Mouse (Mus musculus): ENCODE results near the gene Smtn. TPM values are rescaled to one million over a fixed set of nuclear protein-coding genes. Genes with fewer than 3 reads are reported as not detected.

Gene Smtn
- polyA plus RNA-seq (2011; ENCODE audit: insufficient read depth, insufficient read length, low read depth, missing spikeins), result 79.4 and 80.7 TPM in 2 replicates

GRCm38 (mm10) chr11:3540451-3541085 is at the start of gene Smtn:
Smtn (minus strand) TSS chr11:3540612.
- H3K4me3 ChIP-seq (ENCODE audit: low read depth, low read length), result peak within 1 kb of the TSS; percentile 77
- TF ChIP-seq EP300 (IDR thresholded peaks at IDR 0.05; ENCODE audit: insufficient read depth, low read depth, low read length), result no peak
- no peaks in the 10 kb centered on the region for H3K36me3 ChIP-seq (ENCODE audit: control insufficient read depth, insufficient read depth, low read length, poor library complexity, severe bottlenecking)
- peaks cover 3% of the 10 kb centered on the region; the same call in 1 of the 2 replicates for H3K9me3 ChIP-seq (replicated peaks; ENCODE audit: control insufficient read depth, insufficient read depth, low read length, poor library complexity, severe bottlenecking)
- H3K27ac ChIP-seq (ENCODE audit: insufficient read depth, low read length), result no peak within 1 kb of the TSS
- peaks cover 7% of the 10 kb centered on the region for H3K4me1 ChIP-seq (ENCODE audit: control insufficient read depth, insufficient read depth, low read length)
- peak within 1 kb of the TSS; percentile 71 for H3K9ac ChIP-seq (ENCODE audit: low read depth, poor library complexity, severe bottlenecking)
- no peaks in the 10 kb centered on the region for H3K27me3 ChIP-seq (ENCODE audit: control insufficient read depth, insufficient read depth, low read length, poor library complexity, severe bottlenecking)

- no peak overlapping the region for H3K27ac ChIP-seq (ENCODE audit: insufficient read depth, low read length)
- H3K4me1 ChIP-seq (ENCODE audit: control insufficient read depth, insufficient read depth, low read length), result no peaks in the 10 kb centered on the region
- H3K36me3 ChIP-seq (ENCODE audit: control insufficient read depth, insufficient read depth, low read length, poor library complexity, severe bottlenecking), result no peaks in the 10 kb centered on the region
- TF ChIP-seq EP300 (IDR thresholded peaks at IDR 0.05; ENCODE audit: insufficient read depth, low read depth, low read length) (0 out of 2 replicates have a peak, but pooled peaks have one; percentile 9), CTCF (IDR thresholded peaks at IDR 0.05; ENCODE audit: low read depth, low read length) (no peak)
- no peak overlapping the region for H3K9ac ChIP-seq (ENCODE audit: low read depth, poor library complexity, severe bottlenecking)
- no peaks in the 10 kb centered on the region for H3K27me3 ChIP-seq (ENCODE audit: control insufficient read depth, insufficient read depth, low read length, poor library complexity, severe bottlenecking)
- no peak overlapping the region for H3K4me3 ChIP-seq (ENCODE audit: low read depth, low read length)
- H3K9me3 ChIP-seq (replicated peaks; ENCODE audit: control insufficient read depth, insufficient read depth, low read length, poor library complexity, severe bottlenecking), result no peaks in the 10 kb centered on the region
These were observed 47.7 kb upstream of the Smtn start for GRCm38 (mm10) chr11:3588036-3588672.

- Histone ChIP-seq H3K36me3 (ENCODE audit: control insufficient read depth, insufficient read depth, low read length, poor library complexity, severe bottlenecking) (no peaks in the 10 kb centered on the region), H3K9ac (ENCODE audit: low read depth, poor library complexity, severe bottlenecking) (no peak overlapping the region), H3K9me3 (replicated peaks; ENCODE audit: control insufficient read depth, insufficient read depth, low read length, poor library complexity, severe bottlenecking) (no peaks in the 10 kb centered on the region), H3K27me3 (ENCODE audit: control insufficient read depth, insufficient read depth, low read length, poor library complexity, severe bottlenecking) (no peaks in the 10 kb centered on the region), H3K4me3 (ENCODE audit: low read depth, low read length) (no peak overlapping the region), H3K27ac (ENCODE audit: insufficient read depth, low read length) (no peak overlapping the region), H3K4me1 (ENCODE audit: control insufficient read depth, insufficient read depth, low read length) (no peaks in the 10 kb centered on the region)
- no peak for TF ChIP-seq POLR2A (IDR thresholded peaks at IDR 0.05; ENCODE audit: insufficient read depth, low read length)
- TF ChIP-seq CTCF (IDR thresholded peaks at IDR 0.05; ENCODE audit: low read depth, low read length), result no peak
- no peak for TF ChIP-seq EP300 (IDR thresholded peaks at IDR 0.05; ENCODE audit: insufficient read depth, low read depth, low read length)
These were observed 46.9 kb upstream of the Smtn start for GRCm38 (mm10) chr11:3587350-3587749.

- H3K9me3 ChIP-seq (replicated peaks; ENCODE audit: control insufficient read depth, insufficient read depth, low read length, poor library complexity, severe bottlenecking), result no peaks in the 10 kb centered on the region
- H3K9ac ChIP-seq (ENCODE audit: low read depth, poor library complexity, severe bottlenecking), result no peak overlapping the region
- H3K27ac ChIP-seq (ENCODE audit: insufficient read depth, low read length), result no peak overlapping the region
- TF ChIP-seq POLR2A (IDR thresholded peaks at IDR 0.05; ENCODE audit: insufficient read depth, low read length) (no peak), EP300 (IDR thresholded peaks at IDR 0.05; ENCODE audit: insufficient read depth, low read depth, low read length) (no peak), CTCF (IDR thresholded peaks at IDR 0.05; ENCODE audit: low read depth, low read length) (no peak)
- no peaks in the 10 kb centered on the region for H3K4me1 ChIP-seq (ENCODE audit: control insufficient read depth, insufficient read depth, low read length)
- no peak overlapping the region for H3K4me3 ChIP-seq (ENCODE audit: low read depth, low read length)
- H3K36me3 ChIP-seq (ENCODE audit: control insufficient read depth, insufficient read depth, low read length, poor library complexity, severe bottlenecking), result no peaks in the 10 kb centered on the region
- no peaks in the 10 kb centered on the region for H3K27me3 ChIP-seq (ENCODE audit: control insufficient read depth, insufficient read depth, low read length, poor library complexity, severe bottlenecking)
These were observed 45.7 kb upstream of the Smtn start for GRCm38 (mm10) chr11:3585983-3586618.

GRCm38 (mm10) chr11:3583127-3583526 is 42.7 kb upstream of the Smtn start:
- H3K36me3 ChIP-seq (ENCODE audit: control insufficient read depth, insufficient read depth, low read length, poor library complexity, severe bottlenecking), result no peaks in the 10 kb centered on the region
- peaks cover 2% of the 10 kb centered on the region for H3K4me1 ChIP-seq (ENCODE audit: control insufficient read depth, insufficient read depth, low read length)
- H3K27ac ChIP-seq (ENCODE audit: insufficient read depth, low read length), result no peak overlapping the region
- H3K9ac ChIP-seq (ENCODE audit: low read depth, poor library complexity, severe bottlenecking), result no peak overlapping the region
- H3K4me3 ChIP-seq (ENCODE audit: low read depth, low read length), result no peak overlapping the region
- H3K9me3 ChIP-seq (replicated peaks; ENCODE audit: control insufficient read depth, insufficient read depth, low read length, poor library complexity, severe bottlenecking), result no peaks in the 10 kb centered on the region
- TF ChIP-seq POLR2A (IDR thresholded peaks at IDR 0.05; ENCODE audit: insufficient read depth, low read length) (no peak), EP300 (IDR thresholded peaks at IDR 0.05; ENCODE audit: insufficient read depth, low read depth, low read length) (no peak), CTCF (IDR thresholded peaks at IDR 0.05; ENCODE audit: low read depth, low read length) (no peak)
- no peaks in the 10 kb centered on the region; the same call in 1 of the 2 replicates for H3K27me3 ChIP-seq (ENCODE audit: control insufficient read depth, insufficient read depth, low read length, poor library complexity, severe bottlenecking)

GRCm38 (mm10) chr11:3581908-3582307 is 41.5 kb upstream of the Smtn start:
- no peaks in the 10 kb centered on the region; the same call in 1 of the 2 replicates for H3K27me3 ChIP-seq (ENCODE audit: control insufficient read depth, insufficient read depth, low read length, poor library complexity, severe bottlenecking)
- no peak for TF ChIP-seq POLR2A (IDR thresholded peaks at IDR 0.05; ENCODE audit: insufficient read depth, low read length)
- H3K9ac ChIP-seq (ENCODE audit: low read depth, poor library complexity, severe bottlenecking), result no peak overlapping the region
- H3K9me3 ChIP-seq (replicated peaks; ENCODE audit: control insufficient read depth, insufficient read depth, low read length, poor library complexity, severe bottlenecking), result no peaks in the 10 kb centered on the region
- peaks cover 3% of the 10 kb centered on the region for H3K4me1 ChIP-seq (ENCODE audit: control insufficient read depth, insufficient read depth, low read length)
- H3K27ac ChIP-seq (ENCODE audit: insufficient read depth, low read length), result no peak overlapping the region
- H3K36me3 ChIP-seq (ENCODE audit: control insufficient read depth, insufficient read depth, low read length, poor library complexity, severe bottlenecking), result no peaks in the 10 kb centered on the region
- H3K4me3 ChIP-seq (ENCODE audit: low read depth, low read length), result no peak overlapping the region

Data from ES-Bruce4 (cell line).